Mouse (Mus musculus) kidney, embryonic 14.5 days (tissue): Measurements from ENCODE around the gene Cyp26b1. TPM values are rescaled to one million over a fixed set of nuclear protein-coding genes. Genes with fewer than 3 reads are reported as not detected.

Experiments
- ATAC-seq: fragments of 200-750 bp; cut with Nextera tagmentation; 2 replicates; pipeline ENCODE4 v1.8.0; 2017; ENCODE audit warnings: moderate number of reproducible peaks, mild to moderate bottlenecking, moderate TSS enrichment, moderate library complexity; ENCODE audit not compliant: low FRiP score, low TSS enrichment
- H3K27ac ChIP-seq: fragments of 300-500 bp; sonication (generic); 2 replicates; pipeline ENCODE4 v1.5.1; 2014; ENCODE audit warnings: low read depth, mild to moderate bottlenecking, low read length, moderate library complexity, mixed read lengths
- H3K27me3 ChIP-seq: fragments of 300-500 bp; sonication (generic); 2 replicates; pipeline ENCODE4 v1.6.1; 2014; ENCODE audit warnings: mild to moderate bottlenecking, low read length; ENCODE audit not compliant: control insufficient read depth, insufficient read depth
- H3K36me3 ChIP-seq: fragments of 300-500 bp; sonication (generic); 2 replicates; pipeline ENCODE4 v1.6.1; 2014; ENCODE audit warnings: low read length, mixed read lengths; ENCODE audit not compliant: control insufficient read depth, insufficient read depth
- H3K4me1 ChIP-seq: fragments of 300-500 bp; sonication (generic); 2 replicates; pipeline ENCODE4 v1.6.1; 2014; ENCODE audit warnings: low read length, mixed read lengths; ENCODE audit not compliant: control insufficient read depth, insufficient read depth
- H3K4me2 ChIP-seq: fragments of 300-500 bp; sonication (generic); replicated peaks from 2 replicates; pipeline ENCODE4 v1.6.1; 2014; ENCODE audit warnings: low read depth, mild to moderate bottlenecking, low read length
- H3K4me3 ChIP-seq: fragments of 300-500 bp; sonication (generic); 2 replicates; pipeline ENCODE4 v1.5.1; 2014; ENCODE audit warnings: mild to moderate bottlenecking, low read length
- H3K9ac ChIP-seq: fragments of 300-500 bp; sonication (generic); 2 replicates; pipeline ENCODE4 v1.6.1; 2014; ENCODE audit warnings: low read depth, mild to moderate bottlenecking, low read length, moderate library complexity
- H3K9me3 ChIP-seq: fragments of 300-500 bp; sonication (generic); 2 replicates; pipeline ENCODE4 v1.6.1; 2016; ENCODE audit warnings: low read length; ENCODE audit not compliant: control insufficient read depth
- WGBS: fragments of 180-500 bp; shearing (Covaris S2); extraction: QIAGEN DNeasy Blood & Tissue Kit; methylation state at CpG from one replicate; pipeline ENCODE4 v1.1.7; 2014; 5-methylcytosine and 5-hydroxymethylcytosine counted together
- polyA plus RNA-seq: library from polyadenylated mRNA; unstranded; fragments of >200 nt; fragmentation: Nextera tagmentation; extraction: Ambion mirVana; gene quantifications from 2 replicates; pipeline ENCODE4 v1.2.1, GENCODE M21; 2014

Cyp26b1 gene
- 4.4 and 6.7 TPM in 2 replicates for polyA plus RNA-seq

DNA sequence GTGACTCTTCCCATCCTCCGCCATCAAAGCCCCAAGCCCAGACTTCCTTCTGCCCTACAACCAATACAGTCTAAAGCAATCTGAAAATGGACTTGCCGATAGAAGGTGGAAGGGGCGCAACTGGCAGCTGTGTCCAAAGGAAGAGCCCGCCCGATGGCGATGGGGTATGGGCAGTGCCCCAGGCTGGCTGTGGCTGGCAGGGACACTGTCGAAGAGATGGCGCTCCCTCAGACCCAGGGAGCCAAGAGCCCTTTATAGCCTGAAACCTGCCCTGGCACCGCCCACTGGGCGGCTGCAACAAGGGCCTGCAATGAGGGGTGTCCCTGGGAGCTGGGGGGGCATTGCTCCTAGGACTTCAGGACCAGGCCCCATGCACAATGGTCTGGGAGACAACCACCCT, at the start of gene Cyp26b1:
Gene Cyp26b1, minus strand, starts transcription at position 216 of the 400 bp plus-strand sequence.
- peaks cover 34% of the 10 kb centered on the region for H3K27me3 ChIP-seq
- H3K4me3 ChIP-seq: no peak within 1 kb of the TSS
- no peaks in the 10 kb centered on the region for H3K36me3 ChIP-seq
- H3K9ac ChIP-seq: no peak within 1 kb of the TSS
- no peaks in the 10 kb centered on the region for H3K4me1 ChIP-seq
- 84% methylated on average over 10 of the region's 10 CpGs for WGBS
- ATAC-seq: no peak
- no peaks in the 10 kb centered on the region for H3K9me3 ChIP-seq
- no peak within 1 kb of the TSS for H3K27ac ChIP-seq
- H3K4me2 ChIP-seq: no peak within 1 kb of the TSS

DNA sequence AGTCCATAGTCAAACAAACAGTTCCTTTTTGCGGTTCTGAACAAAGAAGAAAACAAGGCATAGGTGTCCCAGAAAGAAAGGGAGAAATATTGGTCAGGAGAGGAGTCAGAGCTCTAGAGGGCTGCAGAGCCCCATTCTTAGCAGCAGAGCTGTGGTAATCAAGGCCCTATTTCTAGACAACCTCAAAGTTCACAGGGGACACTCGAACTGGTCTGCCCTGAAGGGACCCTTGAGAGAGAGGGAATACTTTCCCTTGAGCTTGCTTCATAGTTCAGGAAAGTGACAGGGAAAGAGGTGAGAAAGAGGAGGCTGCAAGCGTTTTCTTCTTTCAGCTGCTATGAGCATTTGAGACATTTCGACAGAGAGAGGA, 47.3 kb upstream of the Cyp26b1 start:
- ATAC-seq: no peak; the same call in 1 of the 2 replicates
- no peak overlapping the region for H3K4me3 ChIP-seq
- H3K36me3 ChIP-seq: no peaks in the 10 kb centered on the region
- H3K27me3 ChIP-seq: no peaks in the 10 kb centered on the region
- no peaks in the 10 kb centered on the region for H3K9me3 ChIP-seq
- WGBS: 34% methylated on average over 4 of the region's 4 CpGs
- peak overlapping the region; percentile 76 for H3K27ac ChIP-seq
- peaks cover 22% of the 10 kb centered on the region for H3K4me1 ChIP-seq
- H3K4me2 ChIP-seq: no peak overlapping the region
- peak overlapping the region; percentile 23; the same call in 1 of the 2 replicates for H3K9ac ChIP-seq

DNA sequence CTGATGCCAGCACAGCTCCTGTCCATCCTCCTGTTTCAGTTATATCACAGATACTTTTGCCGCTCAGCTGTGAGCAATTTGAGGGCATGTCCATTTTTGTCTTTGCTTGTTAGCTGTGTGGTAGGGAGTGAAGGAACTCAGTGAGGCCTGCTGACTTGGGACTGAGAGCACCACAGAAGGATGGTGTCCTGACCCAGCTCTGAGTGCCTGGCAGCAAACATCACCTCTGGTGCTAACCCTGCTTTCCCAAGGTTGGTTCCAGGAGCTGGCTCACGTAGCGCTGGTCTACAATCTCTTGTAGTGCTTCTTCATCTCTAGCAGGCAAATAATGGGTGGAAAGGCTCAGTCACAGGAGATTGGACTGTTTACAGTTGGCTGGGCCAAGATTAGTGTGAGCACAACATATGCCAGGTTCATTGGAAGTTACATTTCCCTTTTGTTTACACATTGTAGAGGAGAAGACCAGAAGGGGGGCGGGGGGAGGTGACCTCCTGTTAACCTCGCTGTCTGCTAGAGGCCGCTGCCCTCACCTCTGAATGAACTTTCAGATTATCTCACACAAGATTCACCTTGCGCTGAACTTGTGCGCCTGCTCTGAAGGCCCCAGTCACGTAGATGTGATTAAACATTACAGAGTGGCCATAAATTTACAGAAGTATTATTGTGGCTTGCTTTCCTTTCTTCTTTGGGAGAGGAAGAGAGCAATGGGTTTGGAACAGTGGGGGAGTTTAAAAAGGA, 46.8 kb upstream of the Cyp26b1 start:
- peak overlapping the region; percentile 76 for H3K27ac ChIP-seq
- H3K9ac ChIP-seq: peak overlapping the region; percentile 23; the same call in 1 of the 2 replicates
- no peaks in the 10 kb centered on the region for H3K36me3 ChIP-seq
- H3K27me3 ChIP-seq: no peaks in the 10 kb centered on the region
- H3K4me3 ChIP-seq: no peak overlapping the region
- no peak overlapping the region for H3K4me2 ChIP-seq
- H3K9me3 ChIP-seq: no peaks in the 10 kb centered on the region
- peak; percentile 88 for ATAC-seq
- peaks cover 22% of the 10 kb centered on the region for H3K4me1 ChIP-seq
- 17% methylated on average over 9 of the region's 9 CpGs for WGBS

DNA sequence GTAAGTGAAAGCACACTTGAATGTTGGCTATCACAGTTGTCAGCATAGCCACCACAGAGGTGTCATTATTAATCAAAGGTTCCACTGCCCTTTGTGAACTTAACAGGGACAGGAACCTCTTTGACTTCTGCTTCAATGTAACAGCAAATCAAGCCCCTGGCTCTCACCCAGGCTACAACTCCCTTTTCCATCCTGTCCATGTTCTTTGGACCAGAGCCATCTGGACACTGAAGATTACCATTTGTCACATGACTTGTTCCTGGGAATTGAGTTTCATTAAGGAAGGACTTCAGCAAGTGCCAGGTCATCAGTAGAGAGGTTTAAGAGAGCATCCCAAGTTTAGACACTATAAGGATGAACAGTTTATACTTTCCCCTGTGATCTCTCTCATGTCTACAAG, 44.5 kb upstream of the Cyp26b1 start:
- H3K4me2 ChIP-seq: no peak overlapping the region
- peaks cover 22% of the 10 kb centered on the region for H3K4me1 ChIP-seq
- H3K9ac ChIP-seq: no peak overlapping the region
- H3K4me3 ChIP-seq: no peak overlapping the region
- no peaks in the 10 kb centered on the region for H3K36me3 ChIP-seq
- H3K9me3 ChIP-seq: no peaks in the 10 kb centered on the region
- no peak overlapping the region for H3K27ac ChIP-seq
- no peak for ATAC-seq
- no peaks in the 10 kb centered on the region for H3K27me3 ChIP-seq

DNA sequence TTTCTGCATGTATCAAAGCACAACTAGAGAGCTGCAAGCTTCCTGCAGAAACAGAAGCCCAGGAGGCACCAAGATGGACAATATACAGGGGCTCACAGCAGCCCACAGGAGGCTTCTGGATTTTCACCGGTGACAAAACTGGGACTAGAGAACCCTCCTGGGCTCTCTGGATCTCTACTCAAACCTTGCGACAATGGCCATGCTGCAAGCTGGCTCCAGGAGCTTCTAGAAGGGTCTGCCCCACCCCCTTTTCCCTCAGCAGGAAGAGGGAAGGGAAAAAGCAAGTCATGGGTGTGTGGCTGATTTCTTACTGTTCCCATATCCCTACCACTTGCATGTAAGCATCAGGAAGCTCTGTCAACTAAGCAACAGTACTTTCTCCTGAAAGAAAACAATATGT, 37.9 kb upstream of the Cyp26b1 start:
- H3K27ac ChIP-seq: no peak overlapping the region
- no peak for ATAC-seq
- H3K9me3 ChIP-seq: no peaks in the 10 kb centered on the region
- no peaks in the 10 kb centered on the region for H3K36me3 ChIP-seq
- H3K4me2 ChIP-seq: no peak overlapping the region
- H3K4me1 ChIP-seq: no peaks in the 10 kb centered on the region
- H3K27me3 ChIP-seq: no peaks in the 10 kb centered on the region
- no peak overlapping the region for H3K9ac ChIP-seq
- WGBS: 85% methylated on average over 2 of the region's 2 CpGs
- no peak overlapping the region for H3K4me3 ChIP-seq

DNA sequence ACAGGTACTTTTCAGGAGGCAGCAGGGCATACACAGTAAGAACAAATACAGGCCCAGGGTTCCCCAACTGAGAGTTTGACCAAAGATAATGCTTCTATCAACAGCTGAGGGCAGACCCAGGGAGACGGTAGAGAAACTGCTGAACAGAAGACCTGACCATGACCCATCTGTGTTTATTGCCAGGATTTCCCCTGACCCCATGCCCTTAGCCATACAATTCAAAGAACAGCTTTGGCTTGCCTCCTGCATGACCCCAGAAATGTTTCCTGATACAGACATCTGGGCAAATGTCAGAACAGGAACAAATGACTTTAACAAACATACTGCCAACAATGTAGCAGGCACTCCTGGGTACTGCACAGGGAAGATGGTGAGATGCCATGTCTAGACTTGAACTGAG, 36.6 kb upstream of the Cyp26b1 start:
- no peak overlapping the region for H3K4me3 ChIP-seq
- 18% methylated on average over 1 of the region's 1 CpGs for WGBS

DNA sequence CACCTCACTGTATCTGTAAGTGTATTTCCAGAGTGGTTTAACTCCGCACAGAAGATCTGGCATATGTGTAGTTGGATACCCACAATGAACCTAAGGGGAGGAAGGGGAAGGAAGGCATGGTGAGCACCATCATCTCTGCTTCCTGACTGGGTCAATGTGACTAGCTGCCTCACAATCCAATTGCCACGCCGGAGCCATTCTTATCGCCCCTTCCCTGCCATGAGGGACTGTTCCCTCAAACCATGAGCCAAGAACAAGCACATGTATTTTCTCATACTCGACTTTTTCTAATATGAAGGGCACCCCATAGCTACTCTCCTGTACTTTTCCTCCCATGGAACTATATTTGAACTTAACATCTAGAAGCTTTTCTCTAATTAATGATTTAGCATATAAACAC, 35.1 kb upstream of the Cyp26b1 start:
- Histone ChIP-seq H3K9ac (no peak overlapping the region), H3K4me1 (no peaks in the 10 kb centered on the region), H3K27me3 (no peaks in the 10 kb centered on the region), H3K27ac (no peak overlapping the region), H3K9me3 (no peaks in the 10 kb centered on the region), H3K4me3 (no peak overlapping the region), H3K36me3 (no peaks in the 10 kb centered on the region), H3K4me2 (no peak overlapping the region)
- ATAC-seq: no peak
- WGBS: 91% methylated on average over 5 of the region's 5 CpGs

More for the DNA sequence above, 36.6 kb upstream of the Cyp26b1 start:
- no peaks in the 10 kb centered on the region for H3K4me1 ChIP-seq
- no peak for ATAC-seq
- no peak overlapping the region for H3K9ac ChIP-seq
- H3K9me3 ChIP-seq: no peaks in the 10 kb centered on the region
- H3K27ac ChIP-seq: no peak overlapping the region
- no peak overlapping the region for H3K4me2 ChIP-seq
- no peaks in the 10 kb centered on the region for H3K27me3 ChIP-seq
- no peaks in the 10 kb centered on the region for H3K36me3 ChIP-seq

DNA sequence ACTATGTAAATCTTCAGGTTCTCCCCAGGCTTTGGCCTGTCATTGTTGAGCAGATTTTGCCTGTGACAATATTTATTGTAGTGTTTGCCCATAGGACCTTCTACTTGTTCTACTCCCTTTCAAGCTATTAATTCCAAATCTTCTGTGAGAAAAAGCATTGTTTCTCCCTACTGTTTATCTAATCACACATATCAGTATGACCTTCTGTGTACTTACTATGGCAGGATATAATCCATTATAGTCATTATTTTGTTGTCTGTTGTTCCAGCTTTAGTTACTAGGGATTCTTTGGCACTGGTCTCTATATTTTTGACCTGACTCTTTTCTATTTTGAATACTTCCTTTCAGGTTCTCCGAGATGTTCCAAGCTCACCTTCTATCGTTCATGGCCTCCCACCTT, 32.7 kb upstream of the Cyp26b1 start:
- no peak for ATAC-seq
- H3K4me3 ChIP-seq: no peak overlapping the region
- no peak overlapping the region for H3K4me2 ChIP-seq

DNA sequence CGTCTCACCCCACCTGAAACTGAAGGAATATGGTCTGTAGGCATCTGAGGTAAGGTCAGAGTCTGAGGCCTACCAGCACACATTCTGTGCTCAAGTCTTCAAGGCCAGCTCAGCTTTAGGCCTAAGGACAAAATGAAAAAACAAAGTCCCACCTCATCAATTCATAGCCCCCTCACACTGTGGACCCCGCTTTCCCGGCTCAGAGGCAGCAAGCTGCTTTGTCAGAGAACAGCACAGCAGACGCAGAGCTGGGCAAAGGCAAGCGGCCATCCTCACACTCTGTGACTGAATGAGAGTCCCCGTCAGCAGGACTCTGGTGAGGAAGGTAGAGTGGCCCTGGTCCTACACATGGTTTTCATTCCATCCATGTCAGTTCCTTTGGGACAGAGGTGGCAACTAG, 25.5 kb upstream of the Cyp26b1 start:
- Histone ChIP-seq H3K9me3 (no peaks in the 10 kb centered on the region), H3K36me3 (no peaks in the 10 kb centered on the region; the same call in 1 of the 2 replicates), H3K9ac (no peak overlapping the region), H3K4me3 (no peak overlapping the region), H3K27me3 (no peaks in the 10 kb centered on the region), H3K27ac (no peak overlapping the region), H3K4me1 (no peaks in the 10 kb centered on the region), H3K4me2 (no peak overlapping the region)
- WGBS: 95% methylated on average over 6 of the region's 6 CpGs
- ATAC-seq: no peak

More for the DNA sequence above, 32.7 kb upstream of the Cyp26b1 start:
- Histone ChIP-seq H3K36me3 (no peaks in the 10 kb centered on the region), H3K4me1 (no peaks in the 10 kb centered on the region), H3K9ac (no peak overlapping the region), H3K27ac (no peak overlapping the region), H3K9me3 (no peaks in the 10 kb centered on the region), H3K27me3 (no peaks in the 10 kb centered on the region)
- 70% methylated on average over 2 of the region's 2 CpGs for WGBS
